Mouse (Mus musculus): ENCODE results near the gene Zbtb38.

Gene Zbtb38

DNA sequence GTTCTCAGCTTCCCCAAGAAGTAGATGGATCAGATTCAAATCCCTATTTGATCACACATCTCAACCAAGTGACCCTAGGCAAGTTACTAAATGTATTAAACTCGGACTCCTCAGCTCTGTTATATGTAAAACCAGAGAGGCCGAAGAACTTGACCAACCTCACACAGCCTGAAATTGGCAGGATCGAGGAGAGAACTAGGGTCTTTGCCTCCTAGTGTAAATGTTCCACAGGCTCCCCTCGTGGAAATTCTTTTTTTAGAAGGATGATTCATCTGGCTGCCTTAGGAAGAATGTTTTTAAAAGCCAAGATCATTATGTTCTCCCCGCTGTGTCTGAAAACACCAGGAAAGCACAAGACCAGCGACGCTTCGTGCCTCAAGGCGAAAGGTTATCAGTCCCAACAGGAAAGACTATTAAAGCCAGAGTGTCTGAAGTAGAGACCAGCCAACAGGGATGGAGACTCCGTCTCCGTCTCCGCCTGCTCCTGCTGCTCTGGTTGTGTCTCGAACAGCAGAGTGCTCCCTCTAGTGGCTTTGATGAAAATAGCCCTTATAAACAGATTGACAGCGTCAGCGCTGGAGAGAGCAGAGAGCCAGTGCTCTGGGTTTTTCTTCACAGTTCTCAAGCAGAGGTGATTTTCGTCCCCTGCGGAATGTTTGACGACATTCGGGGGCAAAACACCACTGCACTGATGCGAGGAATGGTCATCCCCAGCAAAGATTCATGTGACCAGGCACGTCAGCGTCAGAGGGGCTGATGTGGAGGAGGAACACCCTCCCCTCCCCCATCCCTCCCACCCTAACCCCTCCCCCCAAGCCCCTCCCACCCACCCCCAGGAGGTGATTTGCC lies 6.3 kb upstream of the Zbtb38 start:
- DNase-seq (ENCODE audit: low spot score in 2 of 2) = peak in 1 of 2 experiments; percentile 56

- no peak for DNase-seq (ENCODE audit: low spot score in 2 of 2)
These were observed 4.2 kb upstream of the Zbtb38 start for GRCm38 (mm10) chr9:96756638-96757435.

GRCm38 (mm10) chr9:96755761-96756160 lies 3.1 kb upstream of the Zbtb38 start:
- no peak for DNase-seq (ENCODE audit: low spot score in 2 of 2)

- DNase-seq (ENCODE audit: low spot score in 2 of 2) = no peak
These were observed 2.0 kb upstream of the Zbtb38 start for GRCm38 (mm10) chr9:96754625-96754969.

GRCm38 (mm10) chr9:96753921-96754624 lies 1.4 kb upstream of the Zbtb38 start:
- no peak for DNase-seq (ENCODE audit: low spot score in 2 of 2)

- no peak for DNase-seq (ENCODE audit: low spot score in 2 of 2)
These were observed 761 bp upstream of the Zbtb38 start for GRCm38 (mm10) chr9:96753392-96753791.

- DNase-seq (ENCODE audit: low spot score in 2 of 2) = no peak
These were observed 619 bp downstream of the Zbtb38 start for GRCm38 (mm10) chr9:96751821-96752602.

- DNase-seq (ENCODE audit: low spot score in 2 of 2) = no peak
These were observed 2.0 kb downstream of the Zbtb38 start for GRCm38 (mm10) chr9:96750636-96751035.

DNA sequence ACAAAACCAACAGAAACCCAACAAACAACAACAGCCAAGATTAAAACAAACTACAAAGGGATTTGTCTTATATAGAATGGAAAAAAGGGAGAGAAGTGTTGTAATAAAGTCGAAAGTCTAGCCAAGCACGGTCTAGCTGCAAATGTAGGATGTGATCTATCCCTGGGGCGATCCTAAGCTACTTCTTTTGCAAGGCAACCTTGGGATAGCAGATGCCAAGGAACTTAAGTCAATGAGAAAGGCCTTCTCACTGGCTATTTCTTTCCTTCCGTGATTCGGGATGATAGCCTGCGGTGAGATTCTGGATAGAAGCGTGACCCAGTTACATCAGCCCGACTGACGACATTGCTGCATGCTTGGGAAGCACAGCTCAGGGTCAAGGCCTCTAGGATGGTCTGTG lies 6.1 kb downstream of the Zbtb38 start:
- no peak for DNase-seq (ENCODE audit: low spot score in 2 of 2)

- no peak for DNase-seq (ENCODE audit: low spot score in 2 of 2)
These were observed 7.7 kb downstream of the Zbtb38 start for GRCm38 (mm10) chr9:96744909-96745308.

DNA sequence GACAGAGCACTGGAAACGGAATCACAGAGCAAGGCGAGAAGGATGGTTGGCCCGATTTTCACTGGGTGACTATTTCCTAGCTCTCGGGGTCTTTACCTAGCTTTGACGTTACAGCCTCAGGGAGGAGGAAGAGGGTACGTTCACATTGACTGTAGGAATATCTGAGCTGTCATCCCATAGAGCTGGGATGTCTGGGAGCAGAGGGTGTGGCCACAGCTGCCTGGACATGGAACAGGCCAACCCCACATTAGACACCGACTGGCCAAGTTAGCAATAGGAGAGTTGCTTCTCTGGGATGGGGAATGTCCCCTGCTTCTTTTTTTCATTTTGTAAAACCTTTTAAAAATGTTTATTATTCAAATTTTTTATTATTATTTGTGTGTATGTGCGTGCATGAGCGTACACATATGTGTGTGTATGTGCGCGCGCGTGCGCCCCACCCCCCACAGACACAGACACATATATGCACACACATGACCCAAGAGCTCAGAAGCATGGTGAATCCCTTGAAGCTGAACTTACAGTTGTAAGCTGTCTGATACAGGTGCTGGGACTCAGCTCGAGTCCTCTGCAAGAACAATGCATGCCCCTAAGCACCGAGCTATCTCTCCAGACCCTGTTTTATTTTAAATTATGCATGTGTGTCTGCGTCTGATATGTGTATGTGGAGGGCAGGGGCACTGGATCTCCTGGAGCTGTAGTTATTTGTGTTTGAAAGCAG lies 11.1 kb downstream of the Zbtb38 start:
- no peak for DNase-seq (ENCODE audit: low spot score in 2 of 2)

DNA sequence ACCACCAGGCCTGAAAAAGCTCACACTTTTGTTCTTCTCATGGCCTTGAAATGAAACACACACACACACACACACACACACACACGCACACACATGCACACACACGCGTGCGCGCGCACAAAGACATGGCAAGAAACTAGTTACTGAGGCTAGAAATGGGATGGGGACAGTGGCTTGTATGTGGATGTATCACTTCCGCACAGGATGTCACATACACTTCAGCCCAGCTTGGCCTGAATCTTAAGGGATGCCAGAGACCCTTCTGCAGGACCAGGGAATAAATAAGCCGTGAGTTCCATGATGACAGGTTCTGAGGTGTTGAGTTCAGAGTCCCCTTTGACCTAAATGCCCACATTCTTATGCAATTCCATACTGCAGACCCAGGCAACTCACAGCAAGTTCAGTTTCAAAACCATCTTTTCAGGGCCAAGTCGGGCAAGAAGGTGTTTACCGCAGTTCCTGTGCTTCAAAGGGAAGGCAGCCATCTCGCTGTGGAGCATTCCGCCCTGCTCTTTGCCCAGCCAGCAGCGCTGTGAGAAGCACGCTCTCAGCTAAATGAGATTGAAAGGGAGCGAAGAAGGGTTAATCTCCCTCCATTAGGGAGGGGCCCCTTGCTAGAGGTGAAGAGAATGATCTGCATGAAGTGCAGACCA lies 11.8 kb downstream of the Zbtb38 start:
- DNase-seq (ENCODE audit: low spot score in 2 of 2) = no peak

- DNase-seq (ENCODE audit: low spot score in 2 of 2) = no peak
These were observed 12.6 kb downstream of the Zbtb38 start for GRCm38 (mm10) chr9:96739808-96740711.

- no peak for DNase-seq (ENCODE audit: low spot score in 2 of 2)
These were observed 13.9 kb downstream of the Zbtb38 start for GRCm38 (mm10) chr9:96738563-96739355.

GRCm38 (mm10) chr9:96735946-96736345 lies 16.7 kb downstream of the Zbtb38 start:
- no peak for DNase-seq (ENCODE audit: low spot score in 2 of 2)

DNA sequence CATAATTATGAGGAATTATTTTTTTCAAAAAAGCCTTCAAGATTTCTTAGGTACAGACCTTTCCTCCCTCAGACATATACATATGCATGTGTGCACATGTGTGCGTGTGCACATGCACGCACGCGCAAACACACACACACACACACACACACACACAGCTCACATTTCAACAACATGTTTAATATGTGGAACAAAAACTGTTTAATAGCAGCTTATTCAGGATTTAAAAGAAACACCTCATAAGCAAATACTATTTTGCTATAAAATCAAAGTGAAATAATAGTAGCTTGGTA lies 19.3 kb downstream of the Zbtb38 start:
- DNase-seq (ENCODE audit: low spot score in 2 of 2) = no peak

DNA sequence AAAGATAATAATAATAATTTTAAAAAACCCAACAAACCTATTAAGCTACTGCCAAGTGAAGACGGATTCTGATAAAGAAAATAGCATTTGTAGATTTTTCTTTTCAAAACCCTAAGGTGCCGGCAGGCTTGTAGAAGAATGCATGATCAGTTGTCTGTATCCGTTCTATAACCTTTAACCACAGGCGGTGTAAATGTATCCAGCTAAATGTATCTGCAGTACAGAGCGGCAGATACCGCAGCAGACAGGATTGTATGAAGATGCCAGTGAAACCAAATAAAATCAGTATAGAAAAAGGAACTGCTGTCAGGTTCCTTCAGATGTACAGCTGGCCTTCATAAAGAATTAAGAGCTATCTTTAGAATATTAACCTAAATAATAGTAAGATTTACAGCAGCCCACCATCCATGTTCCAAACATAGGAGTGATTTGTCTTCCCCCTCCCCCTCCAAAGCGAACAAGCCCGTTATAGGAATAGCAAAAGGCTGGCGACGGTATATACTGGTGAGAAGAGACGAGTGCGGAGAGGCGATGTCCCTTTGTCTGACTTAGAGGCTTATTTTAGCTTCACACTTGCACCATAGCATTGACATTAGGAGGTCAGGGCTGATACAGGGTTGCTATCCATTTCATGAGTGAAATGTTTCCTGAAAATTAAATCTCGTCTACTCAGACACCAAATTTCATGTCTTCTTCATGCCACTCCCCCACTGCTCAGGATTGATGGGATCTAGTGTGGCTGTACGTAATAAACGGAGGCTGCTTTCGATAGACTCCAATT lies 19.8 kb downstream of the Zbtb38 start:
- no peak for DNase-seq (ENCODE audit: low spot score in 2 of 2)

DNA sequence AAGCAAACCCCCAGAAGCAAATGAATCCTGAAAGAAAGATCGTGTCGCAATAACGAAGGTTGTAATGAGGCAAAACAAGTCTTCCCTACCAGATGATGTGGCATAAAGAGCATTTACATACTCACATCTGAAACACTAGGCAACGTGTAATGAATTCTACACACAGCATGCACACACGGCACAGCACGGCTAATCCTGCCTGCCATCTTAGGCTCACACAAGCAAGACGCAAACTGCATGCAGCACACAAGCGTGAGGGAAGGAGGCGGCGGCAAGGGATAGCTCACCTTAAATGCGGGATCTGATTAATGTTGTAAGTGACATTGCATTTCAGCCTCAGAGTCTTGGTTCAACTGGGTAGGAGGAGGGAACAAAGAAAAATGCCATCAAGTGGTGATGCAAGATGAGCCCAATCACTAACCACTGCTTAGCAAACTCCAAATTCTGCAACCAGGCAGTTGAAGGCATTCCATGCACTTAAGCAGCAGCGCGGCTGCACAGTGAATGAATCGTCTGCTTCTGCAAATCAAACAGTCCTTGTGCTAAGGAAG lies 20.6 kb downstream of the Zbtb38 start:
- peak in 1 of 2 experiments; percentile 22 for DNase-seq (ENCODE audit: low spot score in 2 of 2)
